Mouse (Mus musculus): ENCODE data around the gene Dgki. TPM values are rescaled to one million over a fixed set of nuclear protein-coding genes. Genes with fewer than 3 reads are reported as not detected.
A peak's percentile ranks its signal among the peaks of the same experiment; 100 is the strongest.

The Dgki gene
- polyA plus RNA-seq, 1 experiment = not detected

- Histone ChIP-seq H3K79me2 (ENCODE audit: control insufficient read depth, insufficient read depth) (no peaks in the 10 kb centered on the region), H3K4me3 (ENCODE audit: insufficient read depth, poor library complexity, severe bottlenecking) (no peak overlapping the region), H3K79me3 (ENCODE audit: low read depth) (no peaks in the 10 kb centered on the region), H3K36me3 (ENCODE audit: control insufficient read depth, insufficient read depth) (no peaks in the 10 kb centered on the region), H3ac (ENCODE audit: control insufficient read depth, insufficient read length, low read depth) (no peak overlapping the region), H3K27me3 (ENCODE audit: control insufficient read depth, insufficient read depth, insufficient read length) (no peaks in the 10 kb centered on the region)
- TF ChIP-seq CEBPB (IDR thresholded peaks at IDR 0.05; ENCODE audit: low read depth) (no peak), MYOG (IDR thresholded peaks at IDR 0.05; ENCODE audit: control insufficient read depth, extremely low read depth, insufficient read length) (no peak)
Observed at GRCm38 (mm10) chr6:36819784-36820050, 480.3 kb downstream of the Dgki start.

GRCm38 (mm10) chr6:36819019-36819783 is 480.8 kb downstream of the Dgki start:
- H3ac ChIP-seq (ENCODE audit: control insufficient read depth, insufficient read length, low read depth) = no peak overlapping the region
- H3K79me2 ChIP-seq (ENCODE audit: control insufficient read depth, insufficient read depth) = no peaks in the 10 kb centered on the region
- no peaks in the 10 kb centered on the region for H3K79me3 ChIP-seq (ENCODE audit: low read depth)
- no peaks in the 10 kb centered on the region for H3K36me3 ChIP-seq (ENCODE audit: control insufficient read depth, insufficient read depth)
- no peaks in the 10 kb centered on the region for H3K27me3 ChIP-seq (ENCODE audit: control insufficient read depth, insufficient read depth, insufficient read length)
- TF ChIP-seq FOSL1 (IDR thresholded peaks at IDR 0.05; ENCODE audit: insufficient read depth, low read length, poor library complexity, severe bottlenecking) = no peak
- TF ChIP-seq MYOD1 (IDR thresholded peaks at IDR 0.05; ENCODE audit: control insufficient read depth, insufficient read length, low read depth) = no peak
- no peak for TF ChIP-seq USF1 (IDR thresholded peaks at IDR 0.05; ENCODE audit: low read depth)
- TF ChIP-seq CTCF (IDR thresholded peaks at IDR 0.05; ENCODE audit: control insufficient read depth, insufficient read depth, insufficient read length) = no peak
- no peak for TF ChIP-seq MAX (IDR thresholded peaks at IDR 0.05)
- H3K4me3 ChIP-seq (ENCODE audit: insufficient read depth, poor library complexity, severe bottlenecking) = no peak overlapping the region

GRCm38 (mm10) chr6:36818281-36819018 is 481.5 kb downstream of the Dgki start:
- TF ChIP-seq CTCF (IDR thresholded peaks at IDR 0.05; ENCODE audit: control insufficient read depth, insufficient read depth, insufficient read length) = no peak
- TF ChIP-seq FOSL1 (IDR thresholded peaks at IDR 0.05; ENCODE audit: insufficient read depth, low read length, poor library complexity, severe bottlenecking) = no peak
- no peak for TF ChIP-seq MYOG (IDR thresholded peaks at IDR 0.05; ENCODE audit: control insufficient read depth, extremely low read depth, insufficient read length)
- TF ChIP-seq CEBPB (IDR thresholded peaks at IDR 0.05; ENCODE audit: low read depth) = no peak
- no peak for TF ChIP-seq USF1 (IDR thresholded peaks at IDR 0.05; ENCODE audit: low read depth)
- no peak for TF ChIP-seq MYOD1 (IDR thresholded peaks at IDR 0.05; ENCODE audit: control insufficient read depth, insufficient read length, low read depth)
- no peak for TF ChIP-seq MAX (IDR thresholded peaks at IDR 0.05)
- Histone ChIP-seq H3K27me3 (ENCODE audit: control insufficient read depth, insufficient read depth, insufficient read length) (no peaks in the 10 kb centered on the region), H3K79me3 (ENCODE audit: low read depth) (no peaks in the 10 kb centered on the region), H3K4me3 (ENCODE audit: insufficient read depth, poor library complexity, severe bottlenecking) (no peak overlapping the region), H3ac (ENCODE audit: control insufficient read depth, insufficient read length, low read depth) (no peak overlapping the region), H3K79me2 (ENCODE audit: control insufficient read depth, insufficient read depth) (no peaks in the 10 kb centered on the region), H3K36me3 (ENCODE audit: control insufficient read depth, insufficient read depth) (no peaks in the 10 kb centered on the region)

- no peak overlapping the region for H3ac ChIP-seq (ENCODE audit: control insufficient read depth, insufficient read length, low read depth)
- H3K79me2 ChIP-seq (ENCODE audit: control insufficient read depth, insufficient read depth) = no peaks in the 10 kb centered on the region
- H3K79me3 ChIP-seq (ENCODE audit: low read depth) = no peaks in the 10 kb centered on the region
- no peaks in the 10 kb centered on the region for H3K36me3 ChIP-seq (ENCODE audit: control insufficient read depth, insufficient read depth)
- H3K4me3 ChIP-seq (ENCODE audit: insufficient read depth, poor library complexity, severe bottlenecking) = no peak overlapping the region
- H3K27me3 ChIP-seq (ENCODE audit: control insufficient read depth, insufficient read depth, insufficient read length) = no peaks in the 10 kb centered on the region
- TF ChIP-seq MYOG (IDR thresholded peaks at IDR 0.05; ENCODE audit: control insufficient read depth, extremely low read depth, insufficient read length) = no peak
- TF ChIP-seq FOSL1 (IDR thresholded peaks at IDR 0.05; ENCODE audit: insufficient read depth, low read length, poor library complexity, severe bottlenecking) = peak; percentile 12
Observed at GRCm38 (mm10) chr6:36816666-36817065, 483.3 kb downstream of the Dgki start.

- TF ChIP-seq MYOG (IDR thresholded peaks at IDR 0.05; ENCODE audit: control insufficient read depth, extremely low read depth, insufficient read length) = no peak
- TF ChIP-seq MYOD1 (IDR thresholded peaks at IDR 0.05; ENCODE audit: control insufficient read depth, insufficient read length, low read depth) = no peak
- TF ChIP-seq CEBPB (IDR thresholded peaks at IDR 0.05; ENCODE audit: low read depth) = no peak
- TF ChIP-seq FOSL1 (IDR thresholded peaks at IDR 0.05; ENCODE audit: insufficient read depth, low read length, poor library complexity, severe bottlenecking) = no peak
- no peak for TF ChIP-seq MAX (IDR thresholded peaks at IDR 0.05)
- TF ChIP-seq USF1 (IDR thresholded peaks at IDR 0.05; ENCODE audit: low read depth) = no peak
- no peak for TF ChIP-seq CTCF (IDR thresholded peaks at IDR 0.05; ENCODE audit: control insufficient read depth, insufficient read depth, insufficient read length)
- Histone ChIP-seq H3ac (ENCODE audit: control insufficient read depth, insufficient read length, low read depth) (no peak overlapping the region), H3K4me3 (ENCODE audit: insufficient read depth, poor library complexity, severe bottlenecking) (no peak overlapping the region), H3K36me3 (ENCODE audit: control insufficient read depth, insufficient read depth) (no peaks in the 10 kb centered on the region), H3K79me2 (ENCODE audit: control insufficient read depth, insufficient read depth) (no peaks in the 10 kb centered on the region), H3K27me3 (ENCODE audit: control insufficient read depth, insufficient read depth, insufficient read length) (no peaks in the 10 kb centered on the region), H3K79me3 (ENCODE audit: low read depth) (no peaks in the 10 kb centered on the region)
Observed at GRCm38 (mm10) chr6:36815992-36816391, 484.0 kb downstream of the Dgki start.
